34 mouse cellular contexts compared by ENCODE assay signal in genomic region chr6:6917334-6917733, GRCm38 (mm10). TPM values are rescaled to one million over a fixed set of nuclear protein-coding genes. Genes with fewer than 3 reads are reported as not detected.
"Had no signal": no experiment of that assay in that cellular context is flagged by ENCODE, and none has a peak within 500 bp of the region (broad histone marks: within the 10 kb centered on the region; RNA-seq: fewer than 3 reads in every experiment).

No protein-coding gene starts in this region.

- H3K9ac ChIP-seq: embryonic facial prominence, embryonic 12.5 days; embryonic facial prominence, embryonic 13.5 days; embryonic facial prominence, embryonic 15.5 days; forebrain, embryonic 12.5 days; forebrain, embryonic 13.5 days; forebrain, embryonic 15.5 days; forebrain, postnatal 0 days had no signal

- ATAC-seq: forebrain, embryonic 13.5 days; forebrain, embryonic 14.5 days; forebrain, embryonic 15.5 days; forebrain, embryonic 16.5 days; forebrain, postnatal 0 days had no signal

- H3K27ac ChIP-seq: embryonic facial prominence, embryonic 10.5 days; embryonic facial prominence, embryonic 12.5 days; embryonic facial prominence, embryonic 13.5 days; embryonic facial prominence, embryonic 15.5 days; forebrain, embryonic 10.5 days; forebrain, embryonic 12.5 days; forebrain, embryonic 13.5 days; forebrain, embryonic 15.5 days; gastrocnemius, adult 2 months; heart, adult 2 months; heart, embryonic 10.5 days had no signal

- H3K36me3 ChIP-seq: embryonic facial prominence, embryonic 10.5 days; embryonic facial prominence, embryonic 12.5 days; embryonic facial prominence, embryonic 13.5 days; embryonic facial prominence, embryonic 15.5 days; forebrain, embryonic 10.5 days; forebrain, embryonic 12.5 days; forebrain, embryonic 15.5 days; heart, embryonic 10.5 days had no signal

- H3K9me3 ChIP-seq: embryonic facial prominence, embryonic 10.5 days; embryonic facial prominence, embryonic 12.5 days; embryonic facial prominence, embryonic 13.5 days; embryonic facial prominence, embryonic 15.5 days; forebrain, embryonic 10.5 days; forebrain, embryonic 12.5 days; forebrain, embryonic 13.5 days; forebrain, embryonic 15.5 days; heart, embryonic 10.5 days had no signal

- H3K4me1 ChIP-seq: embryonic facial prominence, embryonic 12.5 days; embryonic facial prominence, embryonic 13.5 days; embryonic facial prominence, embryonic 15.5 days; forebrain, embryonic 10.5 days; forebrain, embryonic 12.5 days; forebrain, embryonic 13.5 days; forebrain, embryonic 15.5 days; heart, embryonic 10.5 days had no signal

- DNase-seq: cerebellum, adult 9-10 months; cerebellum, adult 9-11 months; cerebellum, postnatal 10 days; cerebellum, postnatal 14 days; cerebellum, postnatal 25 days; cerebellum, postnatal 36 days; embryo, embryonic 11 days; forebrain, postnatal 0 days; gastrocnemius, adult 2 months; gastrocnemius, postnatal 10 days; gastrocnemius, postnatal 14 days; gastrocnemius, postnatal 25 days; heart, adult 18-20 months; heart, adult 2 months had no signal

- H3K4me2 ChIP-seq: embryonic facial prominence, embryonic 12.5 days; embryonic facial prominence, embryonic 13.5 days; embryonic facial prominence, embryonic 15.5 days; forebrain, embryonic 12.5 days; forebrain, embryonic 13.5 days; forebrain, embryonic 15.5 days; heart, embryonic 11.5 days had no signal

- H3K4me3 ChIP-seq: embryonic facial prominence, embryonic 10.5 days; embryonic facial prominence, embryonic 12.5 days; embryonic facial prominence, embryonic 13.5 days; embryonic facial prominence, embryonic 15.5 days; erythroblast, embryonic 14.5 days; forebrain, embryonic 10.5 days; forebrain, embryonic 12.5 days; forebrain, embryonic 13.5 days; forebrain, embryonic 15.5 days; gastrocnemius, adult 2 months; heart, adult 2 months; heart, embryonic 10.5 days had no signal

- H3K27me3 ChIP-seq: embryonic facial prominence, embryonic 12.5 days; embryonic facial prominence, embryonic 13.5 days; embryonic facial prominence, embryonic 15.5 days; forebrain, embryonic 12.5 days; forebrain, embryonic 13.5 days; forebrain, embryonic 15.5 days had no signal

RNA-seq across cellular contexts. Expression of gene Dlx5, which starts 35.4 kb away (rescaled TPM):
- total RNA-seq: common myeloid progenitor, adult 5-6 weeks; gastrocnemius, adult 18-20 months; gastrocnemius, adult 2 months; gastrocnemius, adult 8-10 months; gastrocnemius, postnatal 14 days; gastrocnemius, postnatal 25 days; granulocyte monocyte progenitor cell, adult 5-6 weeks had no signal
- polyA plus RNA-seq: erythroblast, embryonic 14.5 days had no signal

RNA-seq across cellular contexts. Expression of gene Dlx6, which starts 54.2 kb away (rescaled TPM):
- total RNA-seq: common myeloid progenitor, adult 5-6 weeks; gastrocnemius, adult 18-20 months; gastrocnemius, adult 2 months; gastrocnemius, adult 8-10 months; gastrocnemius, postnatal 14 days; gastrocnemius, postnatal 25 days; gastrocnemius, postnatal 4 days; granulocyte monocyte progenitor cell, adult 5-6 weeks; heart, adult 18-20 months; heart, adult 2 months; heart, adult 8-10 months had no signal
- polyA plus RNA-seq: erythroblast, embryonic 14.5 days; gonadal fat pad, adult 2 months; heart, adult 2 months had no signal
